Mouse (Mus musculus): ENCODE results near the gene Adck2.

The Adck2 gene

DNA sequence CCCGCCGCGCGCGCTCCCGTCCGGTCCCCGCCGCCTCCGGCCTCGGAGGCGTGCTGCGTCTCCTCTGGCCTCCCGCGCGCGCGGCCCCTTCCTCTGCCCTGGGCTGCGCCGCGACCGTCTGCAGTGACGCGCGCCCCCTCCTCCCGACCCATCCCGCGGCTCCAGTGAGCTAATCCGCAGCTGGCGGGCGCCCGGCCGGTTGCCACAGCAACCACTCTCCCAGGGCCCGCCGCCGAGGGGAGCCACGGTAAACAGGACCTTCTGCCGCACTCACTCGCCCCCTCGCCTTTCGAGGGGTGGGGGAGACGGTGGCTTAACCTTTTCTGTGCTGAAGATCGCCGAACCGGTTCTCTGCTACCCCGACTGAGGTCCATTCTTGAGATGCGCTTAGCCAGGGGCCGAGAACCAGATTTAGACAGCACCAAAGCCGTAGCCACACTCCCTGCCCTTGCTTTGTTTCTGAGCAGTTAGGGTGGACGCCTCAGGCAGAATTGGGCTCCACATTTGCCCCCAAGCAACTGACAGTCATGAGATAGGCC lies 15.9 kb upstream of the Adck2 start, which contains the start of gene Dennd2a:
Gene Dennd2a, minus strand, starts transcription at position 145 of the 539 bp plus-strand sequence.
- peak; percentile 82 for ATAC-seq (ENCODE audit: low TSS enrichment)

DNA sequence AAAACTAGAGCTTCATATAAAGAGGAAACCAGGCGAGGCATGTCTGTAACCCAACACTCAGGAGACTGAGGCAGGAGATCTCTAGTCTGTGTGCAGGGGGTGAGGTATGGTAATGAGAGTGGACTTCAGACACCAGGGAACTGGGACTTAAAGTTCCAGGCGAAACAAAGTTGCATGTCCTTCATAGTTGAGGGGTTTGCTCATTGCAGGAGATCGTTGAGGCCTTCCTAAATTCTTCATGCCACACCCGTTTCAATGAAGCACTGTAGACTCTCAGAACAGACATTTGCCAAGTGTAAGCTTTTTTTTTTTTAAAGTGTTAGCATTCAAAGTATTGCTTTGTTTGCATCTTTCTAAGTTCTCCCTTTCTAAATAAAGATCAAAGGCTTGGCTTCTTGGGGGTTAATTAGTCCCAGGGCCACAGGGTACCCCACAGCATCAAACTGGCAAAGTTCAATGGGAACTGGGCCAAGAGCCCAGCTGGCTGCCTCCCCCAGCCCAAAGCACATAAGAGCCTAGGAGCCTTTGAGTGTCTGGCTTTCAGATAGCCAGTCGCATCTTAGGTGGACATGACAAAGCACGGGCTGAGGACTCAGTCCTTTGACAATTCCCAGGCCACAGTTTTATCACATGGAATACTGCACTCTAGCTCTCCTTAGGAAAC lies 14.3 kb upstream of the Adck2 start:
- ATAC-seq (ENCODE audit: low TSS enrichment) = no peak

DNA sequence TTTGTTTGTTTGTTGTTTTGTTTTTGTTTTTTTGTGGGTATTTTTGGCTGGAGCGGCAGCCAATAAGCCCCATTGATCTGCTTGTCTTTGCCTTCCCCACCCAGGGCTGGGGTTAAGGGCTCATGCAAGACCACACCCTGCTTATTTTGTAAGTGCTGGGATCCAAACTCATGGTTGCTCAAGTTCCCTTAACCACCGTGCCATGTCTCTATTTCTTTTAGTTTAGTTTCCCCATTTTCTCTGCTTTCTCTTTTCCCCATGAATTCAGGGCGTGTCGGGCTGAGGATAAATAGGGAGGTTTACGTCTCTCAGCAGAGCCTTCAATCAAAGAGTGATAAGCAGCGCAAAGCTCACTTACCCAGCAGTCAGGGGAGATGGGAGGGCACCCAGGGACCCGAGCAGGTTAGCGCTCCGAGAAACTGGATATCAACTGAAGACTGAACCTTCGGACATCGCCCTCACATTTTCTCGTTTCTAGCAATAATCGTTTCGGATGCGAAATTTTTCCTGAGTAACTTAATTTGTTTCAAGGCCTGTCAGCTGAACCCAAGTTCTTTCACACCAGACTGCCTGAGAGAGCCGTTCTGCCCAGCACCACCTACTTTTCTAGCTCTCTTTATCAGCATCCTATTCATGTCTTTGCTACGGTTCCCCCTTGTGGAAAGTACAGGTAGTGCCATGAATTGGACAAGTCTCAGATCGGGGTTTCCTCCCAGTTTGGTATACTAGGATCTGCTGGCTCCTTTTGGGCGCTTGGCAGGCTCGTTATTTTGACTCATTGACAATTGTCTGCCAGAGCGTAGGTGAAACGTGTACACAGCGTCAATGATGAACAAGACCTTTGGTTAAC lies 11.3 kb upstream of the Adck2 start:
- ATAC-seq (ENCODE audit: low TSS enrichment) = peak; percentile 89

DNA sequence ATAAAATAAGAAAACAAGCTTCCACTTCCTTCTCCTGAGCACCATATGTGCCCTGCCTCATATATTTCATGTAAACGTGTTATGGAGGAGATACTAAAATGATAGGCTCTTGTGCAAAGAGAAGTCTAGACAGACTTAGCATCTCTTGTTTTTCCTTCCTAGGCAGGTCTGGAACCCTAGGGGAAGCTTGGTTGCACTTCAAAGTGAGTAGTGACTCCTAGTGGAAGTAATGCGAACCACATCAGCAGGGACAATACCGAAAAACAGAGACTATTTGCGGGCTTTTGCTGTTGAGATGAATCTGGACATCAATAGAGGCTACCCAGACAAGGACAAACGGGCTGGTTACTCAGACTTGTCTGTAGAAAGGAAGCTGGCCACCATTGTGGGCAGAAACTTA lies 6.1 kb upstream of the Adck2 start:
- peak; percentile 82 for ATAC-seq (ENCODE audit: low TSS enrichment)

DNA sequence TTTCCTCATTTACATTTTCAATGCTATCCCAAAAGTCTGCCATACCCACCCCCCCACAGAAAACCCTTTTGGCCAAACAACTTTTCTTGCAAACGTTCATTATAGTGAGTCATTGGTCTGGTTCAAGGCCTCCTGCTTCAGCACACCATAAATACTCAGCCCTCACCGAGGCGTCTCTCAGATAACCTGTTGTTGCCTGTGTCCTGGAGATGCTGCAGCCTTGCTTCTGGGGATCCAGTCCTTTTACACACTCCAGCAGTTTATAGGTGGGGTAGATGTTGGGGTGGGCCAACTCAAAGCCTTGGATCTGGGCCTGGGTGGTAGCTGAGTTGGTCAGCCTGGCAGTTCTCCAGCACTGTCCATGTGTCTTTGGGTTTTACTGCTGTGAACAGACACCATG lies 3.2 kb upstream of the Adck2 start:
- ATAC-seq (ENCODE audit: low TSS enrichment) = no peak

DNA sequence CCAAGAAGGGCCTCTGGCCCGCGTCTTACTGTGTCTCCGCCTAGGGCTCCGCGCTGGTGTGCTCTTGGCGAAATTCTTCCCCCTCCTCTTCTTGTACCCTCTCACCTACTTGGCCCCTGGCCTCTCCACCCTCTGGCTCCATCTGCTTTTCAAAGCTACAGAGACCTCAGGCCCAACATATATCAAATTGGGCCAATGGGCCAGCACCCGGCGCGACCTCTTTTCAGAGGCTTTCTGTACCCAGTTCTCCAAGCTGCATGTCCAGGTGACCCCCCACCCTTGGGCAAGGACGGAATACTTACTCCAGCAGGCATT lies 839 bp downstream of the Adck2 start:
- peak; percentile 11; the same call in 1 of the 2 replicates for ATAC-seq (ENCODE audit: low TSS enrichment)

DNA sequence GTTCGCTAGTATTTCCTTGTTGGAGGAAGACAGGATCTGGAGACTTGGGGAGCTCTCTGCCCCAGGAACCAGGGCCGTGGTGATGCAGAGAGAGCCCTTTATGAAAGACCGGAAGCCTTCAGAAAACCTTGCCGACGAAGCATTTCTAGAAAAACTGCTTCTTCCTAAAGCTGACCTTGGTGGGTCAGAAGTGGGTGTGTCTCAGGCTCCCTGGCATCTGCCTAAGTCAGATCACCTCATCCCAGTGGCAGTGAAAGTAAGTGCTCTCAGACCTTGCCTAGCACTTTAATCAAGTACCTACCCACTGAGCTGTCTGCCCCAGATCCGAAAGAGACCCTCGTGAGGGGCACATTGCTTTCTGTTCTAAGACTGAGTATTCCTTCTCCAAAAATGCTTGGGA lies 1.3 kb downstream of the Adck2 start:
- no peak for ATAC-seq (ENCODE audit: low TSS enrichment)

DNA sequence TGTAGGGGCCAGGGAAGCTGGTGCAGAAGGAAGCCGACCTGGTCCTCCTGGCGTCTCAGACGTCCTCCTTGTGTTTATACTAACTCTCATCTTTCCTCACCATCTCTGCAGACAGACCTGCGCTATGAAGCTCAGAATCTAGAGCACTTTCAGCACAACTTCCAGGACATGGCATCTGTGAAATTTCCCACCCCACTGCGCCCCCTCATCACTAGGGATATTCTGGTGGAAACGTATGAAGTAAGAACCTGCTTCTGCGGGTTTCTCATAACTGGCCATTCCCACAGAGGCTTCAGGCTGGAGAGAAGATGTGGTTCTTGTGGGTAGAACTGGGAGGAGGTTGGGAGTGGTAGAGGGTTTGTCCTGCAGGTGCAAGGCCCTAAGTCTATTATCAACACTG lies 5.9 kb downstream of the Adck2 start:
- ATAC-seq (ENCODE audit: low TSS enrichment) = peak; percentile 72

DNA sequence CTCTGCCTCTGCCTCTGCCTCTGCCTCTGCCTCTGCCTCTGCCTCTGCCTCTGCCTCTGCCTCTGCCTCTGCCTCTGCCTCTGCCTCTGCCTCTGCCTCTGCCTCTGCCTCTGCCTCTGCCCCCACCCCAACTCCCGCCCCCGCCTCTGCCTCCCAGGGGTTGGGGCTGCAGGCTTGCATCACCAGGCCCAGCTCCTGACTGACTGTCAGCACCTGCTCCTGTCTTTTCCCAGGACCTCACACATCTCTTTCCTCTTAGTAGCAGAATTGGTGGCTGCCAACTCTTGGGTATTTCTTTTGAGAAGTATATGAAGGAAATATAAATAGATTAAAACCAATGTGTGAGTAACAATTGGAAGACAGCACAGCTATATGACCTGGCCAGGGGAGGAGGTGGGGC lies 6.9 kb downstream of the Adck2 start:
- no peak for ATAC-seq (ENCODE audit: low TSS enrichment)

DNA sequence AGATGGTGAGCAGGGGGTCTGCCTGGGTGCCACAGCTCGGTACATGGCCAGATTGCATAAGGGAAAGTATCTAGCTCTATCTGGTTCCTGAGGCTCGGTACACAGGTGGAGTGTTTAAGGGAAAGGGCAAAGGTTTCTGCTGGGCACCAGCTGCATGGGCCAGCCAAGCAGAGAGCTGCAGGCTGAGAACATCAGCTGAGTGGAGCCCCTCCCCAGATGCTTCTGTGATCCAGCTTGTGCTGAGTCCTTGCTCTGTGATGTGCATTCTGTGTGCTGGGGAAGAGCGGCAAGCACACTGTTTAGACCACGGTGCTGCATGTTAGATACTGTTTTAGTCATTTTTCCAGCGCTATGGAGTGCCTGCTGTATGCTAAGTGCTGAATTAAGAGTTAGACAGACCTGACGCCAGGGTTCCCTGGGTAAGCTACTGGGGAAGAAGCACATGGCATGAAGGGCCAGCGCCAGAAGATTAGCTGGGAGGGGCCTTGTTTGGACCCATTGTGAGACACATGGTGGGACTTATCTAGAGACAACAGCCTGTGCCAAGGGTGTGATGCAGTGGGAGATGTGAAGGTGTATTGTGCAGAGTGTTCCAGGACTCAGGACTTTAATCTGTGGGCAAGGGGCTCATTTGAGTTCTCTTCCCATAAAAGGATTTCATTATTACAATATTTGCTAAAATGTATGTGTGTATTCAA lies 7.6 kb downstream of the Adck2 start:
- ATAC-seq (ENCODE audit: low TSS enrichment) = no peak

DNA sequence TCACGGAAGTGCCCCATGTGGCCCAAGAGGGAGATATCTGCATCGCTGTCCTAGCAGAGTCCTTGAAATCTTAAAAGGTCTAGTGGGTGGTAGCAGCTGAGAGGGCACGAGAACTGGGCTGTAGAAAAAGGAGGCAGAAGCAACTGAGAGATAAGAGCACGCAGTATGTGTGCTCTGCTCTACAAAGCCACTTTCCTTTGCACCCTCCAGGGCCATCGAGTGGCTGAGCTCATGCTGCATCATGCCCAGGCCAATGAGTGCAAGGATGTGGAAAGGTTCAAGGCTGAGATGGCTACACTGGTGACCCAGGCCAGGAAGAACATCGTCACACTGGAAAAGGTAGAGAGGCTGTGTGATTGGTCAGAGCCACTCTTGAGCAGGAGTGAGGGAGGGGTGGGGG lies 11.8 kb downstream of the Adck2 start, which contains the start of gene Gm42420:
Gene Gm42420, plus strand, starts transcription at position 237 of the 400 bp plus-strand sequence.
- no peak for ATAC-seq (ENCODE audit: low TSS enrichment)

DNA sequence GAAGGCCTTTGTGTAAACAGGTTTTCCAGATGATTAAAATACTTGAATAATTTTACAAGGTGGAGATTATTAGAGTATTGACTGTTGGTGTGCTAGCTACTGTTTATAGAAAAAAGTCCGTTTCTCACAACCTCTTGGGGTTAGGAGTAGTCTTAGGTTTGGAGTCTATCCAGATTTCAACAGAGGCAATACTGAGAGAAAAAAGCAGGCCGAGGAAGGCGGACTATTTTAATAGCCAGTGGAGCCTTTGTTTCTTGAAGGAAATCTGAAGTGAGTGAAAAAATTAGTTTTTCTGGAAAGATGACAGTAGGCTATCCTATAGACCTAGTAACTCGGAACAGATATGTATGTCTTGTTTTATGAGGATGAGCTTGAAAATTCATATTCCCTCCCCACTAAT lies 17.8 kb downstream of the Adck2 start:
- ATAC-seq (ENCODE audit: low TSS enrichment) = no peak

DNA sequence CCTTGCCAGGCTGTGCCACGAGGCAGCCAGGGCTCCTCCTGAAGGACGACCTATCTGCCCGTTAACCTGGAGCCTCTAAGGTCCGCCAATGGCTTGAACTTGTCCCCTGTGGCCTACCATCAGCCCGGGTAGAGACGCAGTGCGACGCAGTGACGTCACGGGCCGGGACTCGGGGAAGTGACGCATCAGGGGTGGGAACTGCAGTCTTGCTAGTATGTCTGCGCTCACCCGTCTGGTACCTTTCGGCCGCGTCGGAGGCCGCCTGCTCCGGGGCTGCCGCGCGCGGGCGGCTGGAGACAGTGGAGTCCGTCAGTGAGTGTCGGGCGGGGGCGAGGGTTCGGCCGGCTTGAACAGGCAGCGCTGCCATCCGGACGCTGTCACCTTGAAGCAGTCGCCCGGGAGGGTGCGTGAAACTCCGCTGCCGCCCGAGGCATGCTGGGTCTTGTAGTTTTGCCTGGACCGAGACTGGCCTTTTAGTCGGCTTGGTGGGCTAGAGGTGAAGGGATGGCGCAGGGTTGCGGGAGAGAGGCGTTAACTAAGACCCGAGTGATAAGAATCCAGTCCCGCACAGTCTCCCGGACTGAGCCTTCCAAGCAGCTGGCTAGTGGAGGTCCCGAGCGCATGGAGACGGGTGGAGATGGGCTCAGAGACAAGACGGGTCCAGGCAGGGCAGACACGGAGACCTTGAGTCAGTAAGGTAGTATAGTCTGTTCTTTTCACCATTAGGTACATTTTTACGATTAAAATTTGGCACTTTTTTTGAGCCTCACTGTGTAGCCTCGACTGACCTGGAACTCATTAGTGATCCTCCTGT lies 18.9 kb downstream of the Adck2 start, which contains the start of gene Ndufb2:
Gene Ndufb2, plus strand, starts transcription at position 174 of the 814 bp plus-strand sequence.
- peak; percentile 97 for ATAC-seq (ENCODE audit: low TSS enrichment)

DNA sequence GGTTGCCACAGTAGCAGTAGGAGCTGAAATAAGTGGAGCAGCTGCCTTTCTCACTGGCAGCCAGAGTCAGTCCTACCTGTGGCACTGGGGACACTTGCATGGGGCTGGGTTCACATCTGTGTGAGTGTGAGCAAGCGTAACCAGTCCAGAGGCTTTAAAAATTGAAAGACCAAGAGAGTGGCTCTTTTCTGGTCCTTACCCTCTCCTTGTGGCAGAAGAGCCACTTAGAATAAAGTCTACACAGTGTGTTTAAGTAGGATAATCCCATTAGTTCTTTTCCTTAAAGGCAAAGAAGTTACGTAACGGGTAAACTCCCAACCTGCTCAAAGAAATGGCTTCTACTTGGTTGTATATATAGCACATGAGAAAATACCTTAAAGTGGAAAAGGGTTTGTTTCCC lies 27.2 kb downstream of the Adck2 start:
- ATAC-seq (ENCODE audit: low TSS enrichment) = no peak

DNA sequence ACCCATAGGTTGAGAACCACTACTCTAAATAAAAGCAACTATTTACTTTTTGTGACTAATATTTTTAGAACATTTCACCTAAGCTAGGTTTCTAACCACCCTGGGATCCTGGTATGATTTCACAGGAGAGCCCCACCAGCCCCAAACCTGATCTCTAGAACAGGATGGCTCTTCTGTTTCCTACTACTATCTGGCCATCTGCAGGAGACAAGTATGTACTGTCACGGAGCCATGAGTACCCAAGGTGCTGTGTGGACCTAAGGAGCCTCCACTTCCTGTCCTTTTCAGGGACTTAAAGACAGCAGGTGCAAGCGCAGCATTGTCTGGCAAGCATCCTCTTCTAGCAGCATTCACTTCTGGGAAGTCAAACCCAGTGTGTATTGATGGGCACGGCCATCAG lies 28.2 kb downstream of the Adck2 start:
- no peak for ATAC-seq (ENCODE audit: low TSS enrichment)

DNA sequence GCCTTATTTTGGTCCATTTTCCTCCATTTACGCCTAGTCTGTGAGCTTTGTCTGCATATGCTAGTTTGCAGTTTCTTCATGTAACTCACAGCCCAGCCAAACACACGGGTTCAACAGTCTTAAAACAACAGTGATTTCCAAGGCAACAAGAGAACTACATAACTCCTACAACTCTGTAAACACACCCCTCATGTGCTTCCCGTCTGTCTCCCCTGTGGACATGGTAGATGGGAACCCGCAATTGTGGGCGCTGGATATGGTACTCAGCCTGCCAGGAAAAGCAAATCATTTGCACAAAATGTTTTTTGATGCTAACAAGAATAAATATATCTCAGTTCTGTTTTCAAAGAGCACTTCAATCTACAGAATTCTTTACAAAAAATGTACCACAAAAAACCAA lies 30.9 kb downstream of the Adck2 start:
- peak; percentile 56 for ATAC-seq (ENCODE audit: low TSS enrichment)

DNA sequence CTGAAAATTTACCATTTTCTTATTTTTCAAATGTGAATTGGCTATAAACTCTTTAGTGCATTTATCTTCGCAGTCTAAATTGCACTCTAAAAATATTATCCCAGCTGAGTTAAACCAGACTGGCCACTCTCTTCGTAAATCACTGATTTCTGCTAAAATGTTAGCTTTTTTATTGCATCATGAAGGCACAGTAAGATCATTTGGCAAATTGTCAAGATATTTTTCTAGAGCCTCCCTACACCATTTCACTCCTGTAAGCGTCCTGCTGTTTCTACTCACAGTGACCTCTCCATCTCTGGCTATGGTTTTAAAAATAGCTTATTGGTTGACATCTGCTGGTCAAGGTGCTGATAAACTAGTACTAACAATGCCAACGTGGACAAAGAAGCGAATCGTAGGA lies 32.4 kb downstream of the Adck2 start:
- ATAC-seq (ENCODE audit: low TSS enrichment) = no peak

DNA sequence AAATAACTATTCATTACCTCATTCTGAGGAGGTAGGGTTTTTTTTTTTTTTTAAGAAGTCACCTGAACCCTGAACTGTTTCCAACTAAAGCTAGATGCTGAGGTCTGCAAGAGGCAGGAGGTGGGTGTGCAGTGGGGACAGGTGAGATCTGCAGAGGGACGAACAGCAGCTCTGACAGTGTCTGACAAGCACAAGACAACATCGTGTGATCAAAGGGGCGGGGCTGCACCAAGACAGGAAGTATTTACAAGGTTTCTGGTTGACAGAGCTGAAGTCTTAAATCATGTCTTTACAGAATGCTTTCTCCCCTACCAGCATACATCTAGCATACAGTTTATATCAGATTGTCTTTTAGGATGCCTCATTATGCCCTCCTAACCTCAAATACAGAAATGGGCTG lies 33.2 kb downstream of the Adck2 start:
- no peak for ATAC-seq (ENCODE audit: low TSS enrichment)

DNA sequence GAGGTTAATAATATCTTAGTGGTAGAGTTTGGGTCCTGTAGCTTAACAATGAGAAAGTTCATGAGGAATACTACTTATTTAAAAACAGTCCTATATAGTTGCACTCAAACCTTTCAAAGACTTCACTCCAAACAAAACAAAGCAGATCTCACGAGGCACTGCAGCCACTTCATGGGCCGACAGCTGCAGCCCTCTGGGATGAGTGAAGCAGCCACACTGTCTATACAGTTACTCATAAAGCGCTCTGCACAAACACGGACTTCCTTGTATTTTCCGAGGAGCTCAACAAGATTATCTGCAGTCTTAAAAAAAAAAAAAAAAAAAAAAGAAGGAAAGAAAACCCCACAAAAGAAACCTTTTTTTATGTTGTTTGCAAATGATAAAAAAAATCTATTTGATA lies 33.7 kb downstream of the Adck2 start:
- ATAC-seq (ENCODE audit: low TSS enrichment) = no peak

DNA sequence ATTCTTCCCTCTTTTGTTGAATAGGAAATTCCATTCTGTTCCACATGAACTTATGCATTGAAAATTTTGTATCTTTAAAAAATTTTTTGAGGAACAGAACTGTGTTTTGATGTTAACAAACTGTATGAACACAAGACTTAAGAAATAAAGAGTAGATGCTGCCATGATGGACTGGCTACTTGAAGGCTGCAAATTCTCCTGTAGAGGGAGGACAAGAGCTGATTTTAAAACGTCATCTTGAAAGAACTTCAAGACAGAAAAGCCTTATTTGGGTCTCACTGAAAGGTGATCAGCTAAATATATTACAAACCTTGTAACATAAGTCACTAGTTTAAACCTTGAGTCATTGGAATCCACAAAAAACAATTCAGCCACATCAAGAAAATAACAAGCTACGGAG lies 36.5 kb downstream of the Adck2 start:
- ATAC-seq (ENCODE audit: low TSS enrichment) = no peak

DNA sequence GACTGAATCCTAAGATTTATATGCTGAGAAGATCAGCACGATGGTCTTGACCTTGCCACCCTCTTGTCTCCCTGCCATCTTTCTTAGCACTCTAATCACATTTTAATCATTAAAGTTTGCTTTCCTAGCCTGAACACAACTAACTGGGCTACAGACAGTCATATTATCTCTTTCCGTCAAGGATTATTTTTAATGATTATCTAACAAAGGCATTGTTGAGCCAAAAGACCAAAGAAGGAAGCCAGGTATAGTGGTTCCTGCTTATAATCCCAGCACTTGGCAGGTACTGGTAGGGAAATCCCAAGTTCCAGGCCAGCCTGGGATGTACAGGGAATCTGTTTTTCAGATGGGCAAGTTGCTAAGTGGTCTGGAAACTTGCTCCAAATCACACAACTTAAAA lies 37.6 kb downstream of the Adck2 start:
- no peak for ATAC-seq (ENCODE audit: low TSS enrichment)
